Comparison of ENCODE assay signal across 8 mouse cellular contexts in genomic region chr4:40239409-40240271, GRCm38 (mm10). TPM values are rescaled to one million over a fixed set of nuclear protein-coding genes. Genes with fewer than 3 reads are reported as not detected.
DNase-seq lines count a peak whose midpoint lies in the region; ATAC-seq and TF ChIP-seq lines count a peak whose summit lies in the region.

Ddx58 (minus strand) TSS chr4:40239828.

- H3K4me1 ChIP-seq in embryonic facial prominence, embryonic 10.5 days, result peaks cover 20% of the 10 kb centered on the region
- peaks cover 10% of the 10 kb centered on the region; the same call in 1 of the 2 replicates for H3K4me1 ChIP-seq in heart, embryonic 12.5 days (replicated peaks)
- peaks cover 14% of the 10 kb centered on the region for H3K4me1 ChIP-seq in kidney, embryonic 15.5 days

- DNase-seq in Patski (ENCODE audit: low read depth, low spot score), result peak; percentile 13
- peak; percentile 70 for DNase-seq in embryonic facial prominence, embryonic 10.5 days (ENCODE audit: low spot score)
- DNase-seq in lung, postnatal 25 days (ENCODE audit: low spot score), result peak; percentile 41
- peak; percentile 54 for DNase-seq in retina, postnatal 1 day
- DNase-seq in testis, postnatal 10 days (ENCODE audit: low spot score), result no peak

- H3K79me3 ChIP-seq in C2C12 (ENCODE audit: low read depth), result no peaks in the 10 kb centered on the region

- ATAC-seq in Patski, result peak; percentile 54
- peak; percentile 71 for ATAC-seq in heart, embryonic 12.5 days (ENCODE audit: insufficient number of reproducible peaks, low FRiP score)
- peak; percentile 65 for ATAC-seq in kidney, embryonic 15.5 days (replicated peaks; ENCODE audit: low FRiP score)

- peak within 1 kb of the TSS; percentile 44 for H3K4me3 ChIP-seq in C2C12 (ENCODE audit: insufficient read depth, poor library complexity, severe bottlenecking)
- H3K4me3 ChIP-seq in embryonic facial prominence, embryonic 10.5 days, result peak within 1 kb of the TSS; percentile 67
- peak within 1 kb of the TSS; percentile 58 for H3K4me3 ChIP-seq in heart, embryonic 12.5 days
- peak within 1 kb of the TSS; percentile 64 for H3K4me3 ChIP-seq in kidney, embryonic 15.5 days (replicated peaks)

- H3K9ac ChIP-seq in heart, embryonic 12.5 days, result peak within 1 kb of the TSS; percentile 68
- H3K9ac ChIP-seq in kidney, embryonic 15.5 days, result peak within 1 kb of the TSS; percentile 62

- H3K27me3 ChIP-seq in C2C12 (ENCODE audit: control insufficient read depth, insufficient read depth, insufficient read length) (no peaks in the 10 kb centered on the region), Patski (no peaks in the 10 kb centered on the region)
- H3K27me3 ChIP-seq in embryonic facial prominence, embryonic 10.5 days (replicated peaks; ENCODE audit: low read depth, poor library complexity, severe bottlenecking), result no peaks in the 10 kb centered on the region
- no peaks in the 10 kb centered on the region for H3K27me3 ChIP-seq in heart, embryonic 12.5 days (replicated peaks)
- H3K27me3 ChIP-seq in kidney, embryonic 15.5 days, result no peaks in the 10 kb centered on the region

- peak within 1 kb of the TSS; percentile 69 for H3K27ac ChIP-seq in embryonic facial prominence, embryonic 10.5 days (replicated peaks)
- peak within 1 kb of the TSS; percentile 39; the same call in 1 of the 2 replicates for H3K27ac ChIP-seq in heart, embryonic 12.5 days (ENCODE audit: poor library complexity, severe bottlenecking)
- H3K27ac ChIP-seq in kidney, embryonic 15.5 days, result peak within 1 kb of the TSS; percentile 81

- no peaks in the 10 kb centered on the region for H3K36me3 ChIP-seq in C2C12 (ENCODE audit: control insufficient read depth, insufficient read depth)
- H3K36me3 ChIP-seq in embryonic facial prominence, embryonic 10.5 days (replicated peaks), result no peaks in the 10 kb centered on the region
- peaks cover 3% of the 10 kb centered on the region; the same call in 1 of the 2 replicates for H3K36me3 ChIP-seq in heart, embryonic 12.5 days
- no peaks in the 10 kb centered on the region for H3K36me3 ChIP-seq in kidney, embryonic 15.5 days

- POLR2A ChIA-PET in Patski (lab: Charles Lee), result interaction anchor here (0.6 to 1.4 kb wide), 3 partner anchors 20 to 30 kb away, joined by 4 to 5 read pairs (median 4); partner anchors contain the start of gene Topors

- WGBS in embryonic facial prominence, embryonic 10.5 days, result 4% methylated on average over 35 of the region's 35 CpGs
- WGBS in heart, embryonic 12.5 days, result 4% methylated on average over 35 of the region's 35 CpGs
- WGBS in kidney, embryonic 15.5 days, result 2% methylated on average over 35 of the region's 35 CpGs

- TF ChIP-seq CTCF in C2C12 (IDR thresholded peaks at IDR 0.05; ENCODE audit: control insufficient read depth, insufficient read depth, insufficient read length) (no peak), Patski (IDR thresholded peaks at IDR 0.05) (no peak)

- no peaks in the 10 kb centered on the region for H3K9me3 ChIP-seq in embryonic facial prominence, embryonic 10.5 days
- H3K9me3 ChIP-seq in heart, embryonic 12.5 days (replicated peaks), result no peaks in the 10 kb centered on the region
- no peaks in the 10 kb centered on the region for H3K9me3 ChIP-seq in kidney, embryonic 15.5 days (replicated peaks)

- peak within 1 kb of the TSS; percentile 81 for H3ac ChIP-seq in C2C12 (ENCODE audit: control insufficient read depth, insufficient read length, low read depth)

- CTCF ChIA-PET in Patski (lab: Charles Lee), result interaction anchor here (0.6 to 1.2 kb wide), 2 partner anchors 14 to 20 kb away, joined by 3 read pairs; no protein-coding TSS in a partner anchor

- H3K4me2 ChIP-seq in heart, embryonic 12.5 days, result peak within 1 kb of the TSS; percentile 91
- peak within 1 kb of the TSS; percentile 84 for H3K4me2 ChIP-seq in kidney, embryonic 15.5 days

- in situ Hi-C loops in Patski (cut with MboI; ENCODE audit: low pct_unique_long_range_greater_than_20kb), result no loop called here

- no peaks in the 10 kb centered on the region for H3K79me2 ChIP-seq in C2C12 (ENCODE audit: control insufficient read depth, insufficient read depth)

TF ChIP-seq in C2C12, 6 proteins besides CTCF, POLR2A, EP300 and RAD21:
- TF ChIP-seq MYOG (IDR thresholded peaks at IDR 0.05; ENCODE audit: control insufficient read depth, extremely low read depth, insufficient read length) (no peak), FOSL1 (IDR thresholded peaks at IDR 0.05; ENCODE audit: insufficient read depth, low read length, poor library complexity, severe bottlenecking) (no peak), MAX (IDR thresholded peaks at IDR 0.05) (no peak), USF1 (IDR thresholded peaks at IDR 0.05; ENCODE audit: low read depth) (no peak), MYOD1 (IDR thresholded peaks at IDR 0.05; ENCODE audit: control insufficient read depth, insufficient read length, low read depth) (no peak), CEBPB (IDR thresholded peaks at IDR 0.05; ENCODE audit: low read depth) (no peak)

RNA-seq across cellular contexts. Expression of gene Ddx58, which starts in this region (rescaled TPM):
- polyA plus RNA-seq in C2C12 (2012; fragmentation: generic; extraction: Trizol) (1.4 TPM), Patski (2021) (15.0 TPM)
- polyA plus RNA-seq in embryonic facial prominence, embryonic 10.5 days (2016; fragmentation: Nextera tagmentation; extraction: Ambion mirVana), result 4.7 and 6.2 TPM in 2 replicates
- 8.1 and 8.7 TPM in 2 replicates for polyA plus RNA-seq in heart, embryonic 12.5 days (2016; fragmentation: Nextera tagmentation; extraction: Ambion mirVana)
- 8.2 and 11.4 TPM in 2 replicates for polyA plus RNA-seq in kidney, embryonic 15.5 days (2015; fragmentation: Nextera tagmentation; extraction: Ambion mirVana)
